Mouse (Mus musculus): ENCODE measurements around the gene Adipor2. TPM values are rescaled to one million over a fixed set of nuclear protein-coding genes. Genes with fewer than 3 reads are reported as not detected.

Adipor2 gene
- polyA plus RNA-seq (2015; fragmentation: Nextera tagmentation; extraction: Ambion mirVana), result 127 and 148 TPM in 2 replicates

DNA sequence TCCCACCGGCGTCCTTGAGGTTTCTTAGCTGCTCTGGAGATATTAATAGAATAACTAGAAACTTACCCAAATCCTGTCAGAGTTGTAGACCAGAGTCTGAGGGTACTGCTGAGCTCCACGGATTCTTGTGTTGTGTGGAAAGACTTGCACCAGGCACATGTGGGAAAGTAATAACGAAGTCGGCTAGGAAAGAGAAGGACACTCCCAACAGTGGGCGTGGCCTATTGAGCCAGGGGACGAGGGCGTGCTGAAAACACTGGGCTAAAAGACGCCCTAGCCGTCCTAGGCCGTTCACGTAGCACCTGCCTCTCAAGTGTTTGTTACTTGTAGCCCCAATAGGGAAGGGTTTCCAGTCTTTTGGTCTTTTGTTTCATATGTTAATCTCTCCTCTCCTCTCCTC lies at the start of gene Adipor2:
Adipor2 (minus strand) TSS at position 351 of the 400 bp plus-strand sequence.
- Histone ChIP-seq H3K4me3 (ENCODE audit: low read length) (peak within 1 kb of the TSS; percentile 50), H3K36me3 (ENCODE audit: control insufficient read depth, insufficient read depth, low read length) (no peaks in the 10 kb centered on the region), H3K27me3 (replicated peaks; ENCODE audit: control insufficient read depth, insufficient read depth, low read length) (no peaks in the 10 kb centered on the region), H3K4me1 (ENCODE audit: control insufficient read depth, insufficient read depth, low read length) (peaks cover 5% of the 10 kb centered on the region), H3K9ac (ENCODE audit: low read depth, low read length) (peak within 1 kb of the TSS; percentile 70), H3K4me2 (ENCODE audit: low read depth, low read length) (peak within 1 kb of the TSS; percentile 43), H3K9me3 (ENCODE audit: control insufficient read depth, low read length) (no peaks in the 10 kb centered on the region), H3K27ac (ENCODE audit: low read length) (peak within 1 kb of the TSS; percentile 77)
- 5% methylated on average over 12 of the region's 12 CpGs for WGBS
- ATAC-seq, result peak; percentile 76

DNA sequence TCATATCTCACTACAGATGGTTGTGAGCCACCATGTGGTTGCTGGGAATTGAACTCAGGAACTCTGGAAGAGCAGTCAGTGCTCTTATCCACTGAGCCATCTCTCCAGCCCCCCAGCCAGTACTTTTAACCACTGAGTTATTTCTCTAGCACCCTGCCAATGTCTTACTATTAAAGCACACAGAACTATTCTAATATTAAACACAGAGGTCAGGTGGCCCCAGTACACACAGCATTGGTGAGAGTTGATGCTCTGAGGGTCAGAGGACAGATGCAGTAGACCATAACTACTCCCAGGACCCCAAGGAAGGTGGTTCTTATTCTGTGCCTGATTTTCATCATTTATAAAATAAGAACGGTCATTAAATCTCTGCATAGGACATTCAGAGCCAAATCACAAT lies 48.7 kb upstream of the Adipor2 start:
- Histone ChIP-seq H3K4me2 (ENCODE audit: low read depth, low read length) (no peak overlapping the region), H3K27me3 (replicated peaks; ENCODE audit: control insufficient read depth, insufficient read depth, low read length) (no peaks in the 10 kb centered on the region), H3K4me3 (ENCODE audit: low read length) (no peak overlapping the region), H3K9me3 (ENCODE audit: control insufficient read depth, low read length) (no peaks in the 10 kb centered on the region), H3K27ac (ENCODE audit: low read length) (no peak overlapping the region), H3K9ac (ENCODE audit: low read depth, low read length) (no peak overlapping the region), H3K4me1 (ENCODE audit: control insufficient read depth, insufficient read depth, low read length) (0 out of 2 replicates have a peak, but pooled peaks cover 5% of the 10 kb centered on the region), H3K36me3 (ENCODE audit: control insufficient read depth, insufficient read depth, low read length) (no peaks in the 10 kb centered on the region)
- no peak for ATAC-seq
- WGBS, result 98% methylated on average over 1 of the region's 1 CpGs

- Histone ChIP-seq H3K27ac (ENCODE audit: low read length) (no peak overlapping the region), H3K4me2 (ENCODE audit: low read depth, low read length) (no peak overlapping the region), H3K4me1 (ENCODE audit: control insufficient read depth, insufficient read depth, low read length) (no peaks in the 10 kb centered on the region), H3K4me3 (ENCODE audit: low read length) (no peak overlapping the region), H3K27me3 (replicated peaks; ENCODE audit: control insufficient read depth, insufficient read depth, low read length) (no peaks in the 10 kb centered on the region), H3K9me3 (ENCODE audit: control insufficient read depth, low read length) (no peaks in the 10 kb centered on the region), H3K36me3 (ENCODE audit: control insufficient read depth, insufficient read depth, low read length) (no peaks in the 10 kb centered on the region), H3K9ac (ENCODE audit: low read depth, low read length) (no peak overlapping the region)
- no peak for ATAC-seq
- 60% methylated on average over 5 of the region's 5 CpGs for WGBS
Measured at GRCm38 (mm10) chr6:119460391-119460790, 42.9 kb upstream of the Adipor2 start.

GRCm38 (mm10) chr6:119459041-119459440 lies 41.5 kb upstream of the Adipor2 start:
- no peak for ATAC-seq
- Histone ChIP-seq H3K27ac (ENCODE audit: low read length) (no peak overlapping the region), H3K4me3 (ENCODE audit: low read length) (no peak overlapping the region), H3K4me2 (ENCODE audit: low read depth, low read length) (no peak overlapping the region), H3K36me3 (ENCODE audit: control insufficient read depth, insufficient read depth, low read length) (no peaks in the 10 kb centered on the region), H3K27me3 (replicated peaks; ENCODE audit: control insufficient read depth, insufficient read depth, low read length) (no peaks in the 10 kb centered on the region), H3K9me3 (ENCODE audit: control insufficient read depth, low read length) (no peaks in the 10 kb centered on the region), H3K9ac (ENCODE audit: low read depth, low read length) (no peak overlapping the region), H3K4me1 (ENCODE audit: control insufficient read depth, insufficient read depth, low read length) (no peaks in the 10 kb centered on the region)
- 56% methylated on average over 4 of the region's 4 CpGs for WGBS

- ATAC-seq, result no peak
Measured at GRCm38 (mm10) chr6:119458166-119458565, 40.7 kb upstream of the Adipor2 start.

DNA sequence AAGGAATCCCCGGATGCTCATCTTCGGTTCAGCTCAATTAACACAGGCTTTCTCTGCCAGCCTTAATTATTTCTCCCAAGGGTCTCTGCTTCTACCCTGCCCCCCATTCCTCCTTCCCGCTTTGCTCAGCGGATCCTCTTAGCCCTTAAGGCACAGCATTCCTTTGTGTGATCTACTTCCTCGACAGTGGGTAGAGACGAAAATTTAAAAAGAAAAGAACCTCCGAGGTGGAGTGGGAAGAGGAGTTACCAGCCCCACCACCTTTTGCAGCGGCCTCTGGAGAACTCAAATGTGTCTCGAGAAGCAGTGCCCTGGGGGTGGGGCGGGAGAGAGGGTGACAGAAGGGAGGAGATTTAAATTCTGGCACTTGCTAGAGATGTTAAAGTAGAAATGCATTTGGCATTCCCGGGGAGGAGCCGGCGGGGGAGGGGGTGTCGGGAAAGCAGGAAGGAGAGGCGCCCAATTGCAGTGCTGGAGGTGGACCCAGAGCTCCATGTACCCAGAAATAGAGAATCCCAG lies 34.5 kb upstream of the Adipor2 start:
- H3K9ac ChIP-seq (ENCODE audit: low read depth, low read length), result peak overlapping the region; percentile 56
- H3K36me3 ChIP-seq (ENCODE audit: control insufficient read depth, insufficient read depth, low read length), result no peaks in the 10 kb centered on the region
- H3K4me1 ChIP-seq (ENCODE audit: control insufficient read depth, insufficient read depth, low read length), result peaks cover 23% of the 10 kb centered on the region
- no peaks in the 10 kb centered on the region for H3K27me3 ChIP-seq (replicated peaks; ENCODE audit: control insufficient read depth, insufficient read depth, low read length)
- H3K4me2 ChIP-seq (ENCODE audit: low read depth, low read length), result peak overlapping the region; percentile 78
- ATAC-seq, result peak; percentile 31
- WGBS, result 8% methylated on average over 15 of the region's 15 CpGs
- H3K4me3 ChIP-seq (ENCODE audit: low read length), result peak overlapping the region; percentile 36
- peak overlapping the region; percentile 61; the same call in 1 of the 2 replicates for H3K27ac ChIP-seq (ENCODE audit: low read length)
- H3K9me3 ChIP-seq (ENCODE audit: control insufficient read depth, low read length), result no peaks in the 10 kb centered on the region

More at GRCm38 (mm10) chr6:119458166-119458565, 40.7 kb upstream of the Adipor2 start:
- Histone ChIP-seq H3K9me3 (ENCODE audit: control insufficient read depth, low read length) (no peaks in the 10 kb centered on the region), H3K4me3 (ENCODE audit: low read length) (no peak overlapping the region), H3K27me3 (replicated peaks; ENCODE audit: control insufficient read depth, insufficient read depth, low read length) (no peaks in the 10 kb centered on the region), H3K27ac (ENCODE audit: low read length) (no peak overlapping the region), H3K9ac (ENCODE audit: low read depth, low read length) (no peak overlapping the region), H3K4me1 (ENCODE audit: control insufficient read depth, insufficient read depth, low read length) (no peaks in the 10 kb centered on the region), H3K4me2 (ENCODE audit: low read depth, low read length) (no peak overlapping the region), H3K36me3 (ENCODE audit: control insufficient read depth, insufficient read depth, low read length) (no peaks in the 10 kb centered on the region)
- 67% methylated on average over 8 of the region's 8 CpGs for WGBS

- 37% methylated on average over 14 of the region's 14 CpGs for WGBS
- Histone ChIP-seq H3K36me3 (ENCODE audit: control insufficient read depth, insufficient read depth, low read length) (no peaks in the 10 kb centered on the region), H3K4me1 (ENCODE audit: control insufficient read depth, insufficient read depth, low read length) (peaks cover 23% of the 10 kb centered on the region), H3K9ac (ENCODE audit: low read depth, low read length) (0 out of 2 replicates have a peak overlapping the region, but pooled peaks have one; percentile 56), H3K27me3 (replicated peaks; ENCODE audit: control insufficient read depth, insufficient read depth, low read length) (no peaks in the 10 kb centered on the region), H3K27ac (ENCODE audit: low read length) (no peak overlapping the region; the same call in 1 of the 2 replicates), H3K4me3 (ENCODE audit: low read length) (peak overlapping the region; percentile 36; the same call in 1 of the 2 replicates), H3K4me2 (ENCODE audit: low read depth, low read length) (peak overlapping the region; percentile 78), H3K9me3 (ENCODE audit: control insufficient read depth, low read length) (no peaks in the 10 kb centered on the region)
- no peak for ATAC-seq
Measured at GRCm38 (mm10) chr6:119450965-119451943, 33.8 kb upstream of the Adipor2 start.

GRCm38 (mm10) chr6:119449060-119449499 lies 31.6 kb upstream of the Adipor2 start:
- WGBS, result 3% methylated on average over 23 of the region's 23 CpGs
- H3K27me3 ChIP-seq (replicated peaks; ENCODE audit: control insufficient read depth, insufficient read depth, low read length), result no peaks in the 10 kb centered on the region
- H3K27ac ChIP-seq (ENCODE audit: low read length), result no peak overlapping the region
- no peaks in the 10 kb centered on the region for H3K9me3 ChIP-seq (ENCODE audit: control insufficient read depth, low read length)
- peak overlapping the region; percentile 38 for H3K4me3 ChIP-seq (ENCODE audit: low read length)
- H3K4me1 ChIP-seq (ENCODE audit: control insufficient read depth, insufficient read depth, low read length), result peaks cover 23% of the 10 kb centered on the region
- no peaks in the 10 kb centered on the region for H3K36me3 ChIP-seq (ENCODE audit: control insufficient read depth, insufficient read depth, low read length)
- H3K4me2 ChIP-seq (ENCODE audit: low read depth, low read length), result peak overlapping the region; percentile 55
- ATAC-seq, result peak; percentile 61
- H3K9ac ChIP-seq (ENCODE audit: low read depth, low read length), result peak overlapping the region; percentile 27

- peak; percentile 17 for ATAC-seq
- Histone ChIP-seq H3K27me3 (replicated peaks; ENCODE audit: control insufficient read depth, insufficient read depth, low read length) (no peaks in the 10 kb centered on the region), H3K27ac (ENCODE audit: low read length) (no peak overlapping the region), H3K4me3 (ENCODE audit: low read length) (peak overlapping the region; percentile 38), H3K9me3 (ENCODE audit: control insufficient read depth, low read length) (no peaks in the 10 kb centered on the region), H3K9ac (ENCODE audit: low read depth, low read length) (peak overlapping the region; percentile 27), H3K4me1 (ENCODE audit: control insufficient read depth, insufficient read depth, low read length) (peaks cover 29% of the 10 kb centered on the region), H3K36me3 (ENCODE audit: control insufficient read depth, insufficient read depth, low read length) (no peaks in the 10 kb centered on the region), H3K4me2 (ENCODE audit: low read depth, low read length) (peak overlapping the region; percentile 55)
- 13% methylated on average over 18 of the region's 18 CpGs for WGBS
Measured at GRCm38 (mm10) chr6:119448321-119449059, 31.0 kb upstream of the Adipor2 start.
